In the genomic region with DNA sequence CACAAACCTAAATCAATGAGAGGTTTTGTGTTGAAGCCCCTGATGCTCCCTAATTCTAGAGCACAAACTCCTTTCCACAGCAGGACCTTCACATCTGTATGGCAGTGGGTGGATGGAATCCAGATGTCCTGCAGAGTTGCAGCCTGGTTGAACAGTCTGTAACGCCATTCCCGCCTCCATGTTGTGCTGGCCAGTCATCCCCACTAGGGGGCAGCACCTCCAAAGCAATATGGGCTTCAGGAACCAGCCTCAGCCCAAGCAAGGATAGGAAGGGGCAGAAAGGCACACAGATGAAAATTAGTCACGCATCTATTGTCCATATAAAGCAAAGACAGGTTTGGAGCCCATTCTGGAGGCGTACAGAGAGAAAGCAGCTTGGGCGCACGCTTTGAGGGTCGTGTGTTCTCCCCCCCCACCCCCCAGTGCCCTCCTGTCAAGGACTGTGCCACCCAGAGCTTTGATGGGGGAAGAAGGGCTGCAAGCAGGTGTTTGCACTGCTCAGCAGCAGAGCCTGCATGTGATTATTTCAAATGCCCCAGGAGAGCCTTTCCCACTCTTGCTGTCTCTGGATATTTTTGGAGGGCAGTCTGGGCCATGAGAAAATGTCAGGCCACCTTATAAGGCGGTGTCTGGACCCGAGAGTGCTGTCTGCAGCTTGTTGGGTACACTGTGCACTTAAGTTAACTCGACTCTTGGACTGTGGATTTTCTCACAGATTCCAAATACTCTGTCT, we compare ENCODE assay signal across 8 mouse cellular contexts. TPM values are rescaled to one million over a fixed set of nuclear protein-coding genes. Genes with fewer than 3 reads are reported as not detected.
DNase-seq lines count a peak whose midpoint lies in the region; ATAC-seq lines count a peak whose summit lies in the region.

No protein-coding gene starts in this region.

- no peak overlapping the region for H3K9ac ChIP-seq in embryonic facial prominence, embryonic 14.5 days (ENCODE audit: low read depth, low read length)
- H3K9ac ChIP-seq in kidney, embryonic 15.5 days = no peak overlapping the region
- H3K9ac ChIP-seq in limb, embryonic 15.5 days = no peak overlapping the region
- H3K9ac ChIP-seq in stomach, embryonic 15.5 days = no peak overlapping the region

- no peaks in the 10 kb centered on the region for H3K27me3 ChIP-seq in embryonic facial prominence, embryonic 14.5 days (replicated peaks; ENCODE audit: control insufficient read depth, insufficient read depth, low read length)
- no peaks in the 10 kb centered on the region for H3K27me3 ChIP-seq in heart, embryonic 10.5 days (ENCODE audit: insufficient read depth, poor library complexity, severe bottlenecking)
- H3K27me3 ChIP-seq in kidney, embryonic 15.5 days = no peaks in the 10 kb centered on the region
- no peaks in the 10 kb centered on the region for H3K27me3 ChIP-seq in limb, embryonic 15.5 days
- no peaks in the 10 kb centered on the region for H3K27me3 ChIP-seq in stomach, embryonic 15.5 days (replicated peaks)

- H3K4me3 ChIP-seq in embryonic facial prominence, embryonic 14.5 days (ENCODE audit: low read depth, low read length) = no peak overlapping the region
- 0 out of 2 replicates have a peak overlapping the region, but pooled peaks have one; percentile 18 for H3K4me3 ChIP-seq in heart, embryonic 10.5 days
- H3K4me3 ChIP-seq in kidney, embryonic 15.5 days (replicated peaks) = no peak overlapping the region
- H3K4me3 ChIP-seq in limb, embryonic 15.5 days = no peak overlapping the region
- H3K4me3 ChIP-seq in stomach, embryonic 15.5 days (replicated peaks) = no peak overlapping the region

- WGBS in embryonic facial prominence, embryonic 14.5 days = 17% methylated on average over 10 of the region's 10 CpGs
- WGBS in heart, embryonic 10.5 days = 22% methylated on average over 10 of the region's 10 CpGs
- WGBS in kidney, embryonic 15.5 days = 35% methylated on average over 10 of the region's 10 CpGs
- WGBS in limb, embryonic 15.5 days = 28% methylated on average over 10 of the region's 10 CpGs
- 25% methylated on average over 10 of the region's 10 CpGs for WGBS in stomach, embryonic 15.5 days

- 0 out of 2 replicates have a peak, but pooled peaks cover 3% of the 10 kb centered on the region for H3K36me3 ChIP-seq in embryonic facial prominence, embryonic 14.5 days (ENCODE audit: control insufficient read depth, insufficient read depth, low read length)
- H3K36me3 ChIP-seq in heart, embryonic 10.5 days = peaks cover 11% of the 10 kb centered on the region
- peaks cover 23% of the 10 kb centered on the region for H3K36me3 ChIP-seq in kidney, embryonic 15.5 days
- H3K36me3 ChIP-seq in limb, embryonic 15.5 days = 0 out of 2 replicates have a peak, but pooled peaks cover 4% of the 10 kb centered on the region
- H3K36me3 ChIP-seq in stomach, embryonic 15.5 days = no peaks in the 10 kb centered on the region

- peak; percentile 69 for DNase-seq in 416B (ENCODE audit: low read depth)
- DNase-seq in adrenal gland, postnatal 4 days (ENCODE audit: low spot score in 2 of 2) = peak; percentile 79 to 86
- DNase-seq in embryonic facial prominence, embryonic 14.5 days (ENCODE audit: low spot score) = peak; percentile 88
- DNase-seq in heart, embryonic 10.5 days (ENCODE audit: low spot score) = peak; percentile 96
- peak; percentile 94 for DNase-seq in neural tube, embryonic 10.5 days (ENCODE audit: extremely low spot score, low spot score)

- ATAC-seq in embryonic facial prominence, embryonic 14.5 days (ENCODE audit: low read depth) = peak; percentile 92
- ATAC-seq in kidney, embryonic 15.5 days (replicated peaks; ENCODE audit: low FRiP score) = peak; percentile 81
- peak; percentile 57 for ATAC-seq in limb, embryonic 15.5 days (ENCODE audit: insufficient number of reproducible peaks, low FRiP score, low TSS enrichment, low read depth)
- peak; percentile 70; the same call in 1 of the 2 replicates for ATAC-seq in stomach, embryonic 15.5 days (ENCODE audit: insufficient read depth, low FRiP score, low read depth)

- no peak overlapping the region for H3K27ac ChIP-seq in embryonic facial prominence, embryonic 14.5 days (replicated peaks; ENCODE audit: low read depth, low read length)
- H3K27ac ChIP-seq in heart, embryonic 10.5 days = peak overlapping the region; percentile 82
- H3K27ac ChIP-seq in kidney, embryonic 15.5 days = no peak overlapping the region
- no peak overlapping the region for H3K27ac ChIP-seq in limb, embryonic 15.5 days
- peak overlapping the region; percentile 64 for H3K27ac ChIP-seq in stomach, embryonic 15.5 days

- peaks cover 31% of the 10 kb centered on the region for H3K4me1 ChIP-seq in embryonic facial prominence, embryonic 14.5 days (ENCODE audit: control insufficient read depth, insufficient read depth, low read length)
- H3K4me1 ChIP-seq in heart, embryonic 10.5 days = peaks cover 41% of the 10 kb centered on the region
- H3K4me1 ChIP-seq in kidney, embryonic 15.5 days = peaks cover 6% of the 10 kb centered on the region; the same call in 1 of the 2 replicates
- H3K4me1 ChIP-seq in limb, embryonic 15.5 days = peaks cover 37% of the 10 kb centered on the region
- H3K4me1 ChIP-seq in stomach, embryonic 15.5 days = peaks cover 12% of the 10 kb centered on the region

- H3K4me2 ChIP-seq in embryonic facial prominence, embryonic 14.5 days (ENCODE audit: low read depth, low read length) = no peak overlapping the region
- no peak overlapping the region for H3K4me2 ChIP-seq in kidney, embryonic 15.5 days
- no peak overlapping the region for H3K4me2 ChIP-seq in limb, embryonic 15.5 days
- no peak overlapping the region for H3K4me2 ChIP-seq in stomach, embryonic 15.5 days

- no peaks in the 10 kb centered on the region for H3K9me3 ChIP-seq in embryonic facial prominence, embryonic 14.5 days (ENCODE audit: control insufficient read depth, low read length)
- no peaks in the 10 kb centered on the region for H3K9me3 ChIP-seq in heart, embryonic 10.5 days
- H3K9me3 ChIP-seq in kidney, embryonic 15.5 days (replicated peaks) = no peaks in the 10 kb centered on the region
- H3K9me3 ChIP-seq in limb, embryonic 15.5 days = no peaks in the 10 kb centered on the region
- H3K9me3 ChIP-seq in stomach, embryonic 15.5 days = no peaks in the 10 kb centered on the region

RNA-seq across cellular contexts. Expression of a gene that starts 44.1 kb away (rescaled TPM):
- 10 to 100 TPM; 11.7 to 12.1 TPM for total RNA-seq in adrenal gland, postnatal 4 days (2021)
- polyA plus RNA-seq in embryonic facial prominence, embryonic 14.5 days (2014; fragmentation: Nextera tagmentation; extraction: Ambion mirVana) = 2.8 and 3.1 TPM in 2 replicates
- polyA plus RNA-seq in heart, embryonic 10.5 days (2016; fragmentation: Nextera tagmentation; extraction: Ambion mirVana) = 3.8 and 5.1 TPM in 2 replicates
- 0.66 and 0.87 TPM in 2 replicates for polyA plus RNA-seq in kidney, embryonic 15.5 days (2015; fragmentation: Nextera tagmentation; extraction: Ambion mirVana)
- polyA plus RNA-seq in limb, embryonic 15.5 days (2015; fragmentation: Nextera tagmentation; extraction: Ambion mirVana) = 1.7 and 2.2 TPM in 2 replicates
- 3.0 and 3.3 TPM in 2 replicates for polyA plus RNA-seq in stomach, embryonic 15.5 days (2015; fragmentation: Nextera tagmentation; extraction: Ambion mirVana)

Comparison
In these comparisons a context has a peak if more than half of its experiments do, and no peak if none do; other contexts are left out.
1. H3K27ac ChIP-seq: peak in heart, embryonic 10.5 days (single experiment) and stomach, embryonic 15.5 days (single experiment); none in embryonic facial prominence, embryonic 14.5 days (single experiment), kidney, embryonic 15.5 days (single experiment) and limb, embryonic 15.5 days (single experiment).
2. Peak in every context shown above with its lines, with median percentiles within 50 percentile points of each other: DNase-seq and ATAC-seq.